Mouse (Mus musculus) stomach, embryonic 16.5 days (tissue): ENCODE data around the gene Gm5134. TPM values are rescaled to one million over a fixed set of nuclear protein-coding genes. Genes with fewer than 3 reads are reported as not detected.
A peak's percentile ranks its signal among the peaks of the same experiment; 100 is the strongest.

ENCODE experiments used
- ATAC-seq: fragments of 200-750 bp; cut with Nextera tagmentation; 2 replicates; pipeline ENCODE4 v1.8.0; 2017; ENCODE audit warnings: moderate number of reproducible peaks, moderate TSS enrichment; ENCODE audit not compliant: insufficient read depth, low FRiP score
- H3K27ac ChIP-seq: fragments of 300-500 bp; sonication (generic); 2 replicates; pipeline ENCODE4 v1.5.1; 2014; ENCODE audit warnings: low read length
- H3K27me3 ChIP-seq: fragments of 300-500 bp; sonication (generic); 2 replicates; pipeline ENCODE4 v1.6.1; 2014; ENCODE audit warnings: low read length, control low read depth, mixed read lengths; ENCODE audit not compliant: control insufficient read depth, insufficient read depth
- H3K36me3 ChIP-seq: fragments of 300-500 bp; sonication (generic); 2 replicates; pipeline ENCODE4 v1.6.1; 2014; ENCODE audit warnings: low read length; ENCODE audit not compliant: control insufficient read depth, insufficient read depth
- H3K4me1 ChIP-seq: fragments of 300-500 bp; sonication (generic); 2 replicates; pipeline ENCODE4 v1.6.1; 2014; ENCODE audit warnings: low read length, control low read depth, mixed read lengths; ENCODE audit not compliant: control insufficient read depth, insufficient read depth
- H3K4me2 ChIP-seq: fragments of 300-500 bp; sonication (generic); 2 replicates; pipeline ENCODE4 v1.6.1; 2014; ENCODE audit warnings: low read depth, low read length, mixed read lengths
- H3K4me3 ChIP-seq: fragments of 300-500 bp; sonication (generic); replicated peaks from 2 replicates; pipeline ENCODE4 v1.5.1; 2014; ENCODE audit warnings: mild to moderate bottlenecking, low read length
- H3K9ac ChIP-seq: fragments of 300-500 bp; sonication (generic); 2 replicates; pipeline ENCODE4 v1.6.1; 2014; ENCODE audit warnings: low read length
- H3K9me3 ChIP-seq: fragments of 300-500 bp; sonication (generic); replicated peaks from 2 replicates; pipeline ENCODE4 v1.6.1; 2016; ENCODE audit warnings: low read length, control low read depth; ENCODE audit not compliant: control insufficient read depth
- WGBS: fragments of 180-500 bp; shearing (Covaris S2); extraction: QIAGEN DNeasy Blood & Tissue Kit; methylation state at CpG from one replicate; pipeline ENCODE4 v1.1.7; 2014; 5-methylcytosine and 5-hydroxymethylcytosine counted together
- polyA plus RNA-seq: library from polyadenylated mRNA; unstranded; fragments of >200 nt; fragmentation: Nextera tagmentation; extraction: Ambion mirVana; gene quantifications from 2 replicates; pipeline ENCODE4 v1.2.1, GENCODE M21; 2015

Gm5134 gene
- polyA plus RNA-seq, 1 experiment from 2014 or later = not detected

- H3K27me3 ChIP-seq = no peaks in the 10 kb centered on the region
- peak overlapping the region; percentile 58; the same call in 1 of the 2 replicates for H3K27ac ChIP-seq
Measured at GRCm38 (mm10) chr10:76033119-76033455, 78.8 kb downstream of the Gm5134 start.

GRCm38 (mm10) chr10:76034001-76034600 lies 79.8 kb downstream of the Gm5134 start:
- 90% methylated on average over 8 of the region's 8 CpGs for WGBS
- Histone ChIP-seq H3K9ac (no peak overlapping the region), H3K4me2 (no peak overlapping the region), H3K4me1 (no peaks in the 10 kb centered on the region), H3K4me3 (no peak overlapping the region), H3K36me3 (peaks cover 16% of the 10 kb centered on the region), H3K27ac (no peak overlapping the region), H3K9me3 (no peaks in the 10 kb centered on the region), H3K27me3 (no peaks in the 10 kb centered on the region)
- ATAC-seq = no peak

More at GRCm38 (mm10) chr10:76033119-76033455, 78.8 kb downstream of the Gm5134 start:
- no peak for ATAC-seq
- WGBS = 17% methylated on average over 7 of the region's 7 CpGs
- peak overlapping the region; percentile 85 for H3K4me3 ChIP-seq
- H3K9me3 ChIP-seq = no peaks in the 10 kb centered on the region
- H3K4me2 ChIP-seq = peak overlapping the region; percentile 75
- H3K36me3 ChIP-seq = peaks cover 6% of the 10 kb centered on the region
- H3K9ac ChIP-seq = peak overlapping the region; percentile 94
- H3K4me1 ChIP-seq = no peaks in the 10 kb centered on the region

GRCm38 (mm10) chr10:76035277-76035676 lies 81.0 kb downstream of the Gm5134 start:
- H3K9ac ChIP-seq = no peak overlapping the region
- ATAC-seq = no peak
- no peaks in the 10 kb centered on the region for H3K4me1 ChIP-seq
- no peak overlapping the region for H3K4me2 ChIP-seq
- no peaks in the 10 kb centered on the region for H3K9me3 ChIP-seq
- no peak overlapping the region for H3K27ac ChIP-seq
- no peaks in the 10 kb centered on the region for H3K27me3 ChIP-seq
- H3K4me3 ChIP-seq = no peak overlapping the region
- H3K36me3 ChIP-seq = peaks cover 27% of the 10 kb centered on the region

GRCm38 (mm10) chr10:76036962-76037361 lies 82.6 kb downstream of the Gm5134 start:
- ATAC-seq = no peak

GRCm38 (mm10) chr10:76045343-76045742 lies 91.0 kb downstream of the Gm5134 start:
- ATAC-seq = no peak
- WGBS = 44% methylated on average over 5 of the region's 5 CpGs

More at GRCm38 (mm10) chr10:76036962-76037361, 82.6 kb downstream of the Gm5134 start:
- no peak overlapping the region for H3K4me3 ChIP-seq
- H3K27me3 ChIP-seq = no peaks in the 10 kb centered on the region
- H3K9me3 ChIP-seq = no peaks in the 10 kb centered on the region
- no peak overlapping the region for H3K27ac ChIP-seq
- H3K36me3 ChIP-seq = peaks cover 32% of the 10 kb centered on the region
- H3K4me1 ChIP-seq = no peaks in the 10 kb centered on the region
- no peak overlapping the region for H3K9ac ChIP-seq
- WGBS = 91% methylated on average over 5 of the region's 5 CpGs
- no peak overlapping the region for H3K4me2 ChIP-seq

GRCm38 (mm10) chr10:76046754-76047153 lies 92.4 kb downstream of the Gm5134 start:
- no peaks in the 10 kb centered on the region for H3K9me3 ChIP-seq
- no peaks in the 10 kb centered on the region; the same call in 1 of the 2 replicates for H3K36me3 ChIP-seq
- no peaks in the 10 kb centered on the region for H3K27me3 ChIP-seq
- no peak overlapping the region for H3K9ac ChIP-seq
- 6% methylated on average over 1 of the region's 1 CpGs for WGBS
- H3K4me2 ChIP-seq = no peak overlapping the region
- ATAC-seq = no peak
- H3K27ac ChIP-seq = no peak overlapping the region
- no peak overlapping the region for H3K4me3 ChIP-seq
- H3K4me1 ChIP-seq = no peaks in the 10 kb centered on the region

More at GRCm38 (mm10) chr10:76045343-76045742, 91.0 kb downstream of the Gm5134 start:
- Histone ChIP-seq H3K4me2 (no peak overlapping the region), H3K9me3 (no peaks in the 10 kb centered on the region), H3K9ac (no peak overlapping the region), H3K4me3 (no peak overlapping the region), H3K36me3 (peaks cover 4% of the 10 kb centered on the region), H3K27ac (no peak overlapping the region), H3K4me1 (no peaks in the 10 kb centered on the region), H3K27me3 (no peaks in the 10 kb centered on the region)

- Histone ChIP-seq H3K4me1 (no peaks in the 10 kb centered on the region), H3K27me3 (no peaks in the 10 kb centered on the region), H3K4me2 (no peak overlapping the region), H3K9me3 (no peaks in the 10 kb centered on the region), H3K9ac (no peak overlapping the region), H3K36me3 (no peaks in the 10 kb centered on the region; the same call in 1 of the 2 replicates), H3K4me3 (no peak overlapping the region), H3K27ac (no peak overlapping the region)
- 21% methylated on average over 5 of the region's 5 CpGs for WGBS
- no peak for ATAC-seq
Measured at GRCm38 (mm10) chr10:76047182-76047869, 93.0 kb downstream of the Gm5134 start.

- no peak overlapping the region for H3K27ac ChIP-seq
- no peaks in the 10 kb centered on the region for H3K4me1 ChIP-seq
- WGBS = 14% methylated on average over 6 of the region's 6 CpGs
- H3K4me2 ChIP-seq = no peak overlapping the region
- H3K36me3 ChIP-seq = no peaks in the 10 kb centered on the region
- no peak overlapping the region for H3K4me3 ChIP-seq
- no peak overlapping the region for H3K9ac ChIP-seq
- ATAC-seq = no peak
- no peaks in the 10 kb centered on the region for H3K27me3 ChIP-seq
- H3K9me3 ChIP-seq = no peaks in the 10 kb centered on the region
Measured at GRCm38 (mm10) chr10:76048967-76049366, 94.7 kb downstream of the Gm5134 start.

- Histone ChIP-seq H3K27ac (no peak overlapping the region), H3K4me1 (no peaks in the 10 kb centered on the region), H3K27me3 (no peaks in the 10 kb centered on the region), H3K4me2 (no peak overlapping the region), H3K4me3 (no peak overlapping the region), H3K36me3 (no peaks in the 10 kb centered on the region), H3K9ac (no peak overlapping the region), H3K9me3 (no peaks in the 10 kb centered on the region)
- ATAC-seq = no peak
- 72% methylated on average over 11 of the region's 11 CpGs for WGBS
Measured at GRCm38 (mm10) chr10:76051860-76052259, 97.5 kb downstream of the Gm5134 start.
